Mouse (Mus musculus) forebrain, embryonic 10.5 days (tissue): ENCODE measurements around the gene Hormad1. TPM values are rescaled to one million over a fixed set of nuclear protein-coding genes. Genes with fewer than 3 reads are reported as not detected.
A peak's percentile ranks its signal among the peaks of the same experiment; 100 is the strongest.
"Not testable (repeated sequence)": the region's sequence is repeated elsewhere in the genome, so short reads cannot be mapped to it uniquely, and the experiment has no call there.

ENCODE experiments used
- DNase-seq: peaks from one replicate; pipeline ENCODE4 v3.0.0-alpha.2; 2017; ENCODE audit warnings: low spot score; ENCODE audit errors: extremely low spot score
- H3K27ac ChIP-seq: fragments of 300-500 bp; sonication (generic); 2 replicates; pipeline ENCODE4 v1.5.1; 2016; ENCODE audit warnings: mild to moderate bottlenecking
- H3K27me3 ChIP-seq: fragments of 300-500 bp; sonication (generic); 2 replicates; pipeline ENCODE4 v1.6.1; 2016; ENCODE audit warnings: mild to moderate bottlenecking; ENCODE audit not compliant: poor library complexity, severe bottlenecking
- H3K36me3 ChIP-seq: fragments of 300-500 bp; sonication (generic); replicated peaks from 2 replicates; pipeline ENCODE4 v1.6.1; 2016; ENCODE audit warnings: mild to moderate bottlenecking, moderate library complexity
- H3K4me1 ChIP-seq: fragments of 300-500 bp; sonication (generic); 2 replicates; pipeline ENCODE4 v1.6.1; 2016
- H3K4me3 ChIP-seq: fragments of 300-500 bp; sonication (generic); 2 replicates; pipeline ENCODE4 v1.5.1; 2016; ENCODE audit warnings: mild to moderate bottlenecking, moderate library complexity
- H3K9me3 ChIP-seq: fragments of 300-500 bp; sonication (generic); 2 replicates; pipeline ENCODE4 v1.6.1; 2016; ENCODE audit warnings: mild to moderate bottlenecking, moderate library complexity
- WGBS: fragments of 180-500 bp; shearing (Covaris S2); methylation state at CpG from one replicate; pipeline ENCODE4 v1.1.7; 2016; 5-methylcytosine and 5-hydroxymethylcytosine counted together
- polyA plus RNA-seq: library from polyadenylated mRNA; unstranded; fragments of >200 nt; fragmentation: Nextera tagmentation; extraction: Ambion mirVana; gene quantifications from 2 replicates; pipeline ENCODE4 v1.2.1, GENCODE M21; 2016

Gene Hormad1
- polyA plus RNA-seq, 1 experiment from 2014 or later: not detected

DNA sequence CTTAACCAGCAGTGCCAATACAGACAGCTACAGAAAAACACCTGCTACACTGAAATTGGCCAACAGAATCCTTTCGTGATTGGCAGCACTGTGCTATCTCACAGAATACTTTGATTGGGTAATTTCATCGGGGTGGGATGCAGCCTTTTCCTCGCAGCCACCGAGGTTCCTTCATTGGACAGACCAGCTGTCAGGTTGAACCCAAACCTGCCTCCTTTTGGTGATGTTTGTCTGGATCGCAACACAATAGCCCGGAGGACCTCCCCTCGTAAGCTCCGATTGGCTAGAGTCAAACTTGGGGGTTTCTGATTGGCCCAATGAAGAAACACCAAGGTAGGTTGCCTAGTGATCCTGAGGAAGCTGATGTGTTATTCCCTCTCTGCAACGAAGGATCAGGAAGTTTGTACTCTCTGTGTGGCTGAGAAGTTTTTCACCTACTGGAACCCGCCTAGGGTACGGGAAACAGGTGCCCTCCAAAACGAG, 29.2 kb downstream of the Hormad1 start, which contains the start of gene Golph3l:
TSS of gene Golph3l (plus strand) at position 331 of the 483 bp plus-strand sequence.
- Histone ChIP-seq H3K27ac (peak within 1 kb of the TSS; percentile 84), H3K9me3 (no peaks in the 10 kb centered on the region), H3K36me3 (peaks cover 29% of the 10 kb centered on the region), H3K27me3 (no peaks in the 10 kb centered on the region), H3K4me1 (peaks cover 14% of the 10 kb centered on the region), H3K4me3 (peak within 1 kb of the TSS; percentile 76)
- under 1% methylated on average over 12 of the region's 12 CpGs for WGBS
- peak; percentile 90 for DNase-seq

DNA sequence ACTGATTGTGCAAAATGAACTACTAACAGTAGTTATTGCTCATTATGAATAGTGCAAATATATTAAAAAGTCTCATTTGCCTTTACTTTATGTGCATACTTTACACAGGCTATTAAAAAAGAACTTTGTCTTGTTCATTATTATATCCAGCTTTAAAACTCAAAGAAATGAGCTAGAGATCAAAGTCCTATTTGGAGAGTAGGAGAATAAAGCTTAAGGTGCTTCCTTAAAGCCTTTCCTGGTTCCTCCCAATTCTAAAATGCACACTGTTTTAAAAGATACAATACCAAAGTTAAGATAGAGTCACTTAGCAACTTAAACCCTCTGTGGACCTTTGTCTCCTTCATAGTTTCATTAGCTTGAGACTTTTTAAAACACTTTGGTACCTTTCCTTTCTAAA, 39.3 kb downstream of the Hormad1 start:
- Histone ChIP-seq H3K4me1 (no peaks in the 10 kb centered on the region), H3K9me3 (no peaks in the 10 kb centered on the region), H3K27ac (no peak overlapping the region), H3K27me3 (no peaks in the 10 kb centered on the region), H3K4me3 (no peak overlapping the region), H3K36me3 (peaks cover 54% of the 10 kb centered on the region)
- DNase-seq: no peak

DNA sequence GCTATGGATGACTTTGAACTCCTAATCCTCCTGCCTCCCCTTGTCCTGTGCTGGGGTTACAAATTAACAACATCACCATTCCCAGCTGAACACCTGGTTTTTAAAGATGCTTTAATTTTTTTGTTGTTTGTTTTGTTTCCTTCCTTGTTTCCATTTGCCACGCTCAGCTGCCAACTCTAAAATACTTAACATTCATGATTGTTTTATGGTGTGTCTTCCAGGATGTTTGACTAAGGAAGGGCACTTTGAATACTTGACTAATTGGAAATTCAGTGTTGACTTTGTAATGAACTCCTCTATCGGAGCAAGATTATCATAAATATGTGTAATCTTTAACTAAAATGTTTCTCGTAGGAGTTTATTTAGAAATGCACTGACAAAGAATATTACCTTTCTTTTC, 41.8 kb downstream of the Hormad1 start:
- no peaks in the 10 kb centered on the region for H3K4me1 ChIP-seq
- H3K36me3 ChIP-seq: peaks cover 38% of the 10 kb centered on the region
- no peak overlapping the region for H3K4me3 ChIP-seq
- H3K27ac ChIP-seq: no peak overlapping the region
- no peaks in the 10 kb centered on the region for H3K27me3 ChIP-seq
- no peaks in the 10 kb centered on the region for H3K9me3 ChIP-seq
- WGBS: 95% methylated on average over 3 of the region's 3 CpGs
- DNase-seq: no peak

DNA sequence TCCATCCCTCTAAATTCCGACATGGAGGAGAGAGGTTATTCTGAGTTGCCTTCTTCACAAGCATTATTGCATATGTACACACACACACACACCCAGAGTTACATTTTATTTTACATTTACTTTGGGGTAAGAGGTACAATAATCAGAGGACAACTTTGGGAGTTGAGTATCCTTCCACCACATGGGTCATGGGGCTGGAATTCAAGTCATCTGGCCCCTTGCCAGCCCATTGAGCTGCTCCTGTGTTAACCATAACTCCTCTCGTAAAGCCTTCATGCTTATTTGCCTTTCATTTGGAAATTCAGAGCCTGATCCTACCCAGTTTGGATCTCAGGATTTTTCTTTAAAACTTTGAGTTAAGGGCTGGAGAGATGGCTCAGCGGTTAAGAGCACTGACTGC, 46.6 kb downstream of the Hormad1 start:
- H3K27ac ChIP-seq: no peak overlapping the region
- no peaks in the 10 kb centered on the region for H3K9me3 ChIP-seq
- H3K4me3 ChIP-seq: no peak overlapping the region
- DNase-seq: no peak
- WGBS: 92% methylated on average over 3 of the region's 3 CpGs
- H3K4me1 ChIP-seq: no peaks in the 10 kb centered on the region
- no peaks in the 10 kb centered on the region for H3K27me3 ChIP-seq
- H3K36me3 ChIP-seq: peaks cover 38% of the 10 kb centered on the region

DNA sequence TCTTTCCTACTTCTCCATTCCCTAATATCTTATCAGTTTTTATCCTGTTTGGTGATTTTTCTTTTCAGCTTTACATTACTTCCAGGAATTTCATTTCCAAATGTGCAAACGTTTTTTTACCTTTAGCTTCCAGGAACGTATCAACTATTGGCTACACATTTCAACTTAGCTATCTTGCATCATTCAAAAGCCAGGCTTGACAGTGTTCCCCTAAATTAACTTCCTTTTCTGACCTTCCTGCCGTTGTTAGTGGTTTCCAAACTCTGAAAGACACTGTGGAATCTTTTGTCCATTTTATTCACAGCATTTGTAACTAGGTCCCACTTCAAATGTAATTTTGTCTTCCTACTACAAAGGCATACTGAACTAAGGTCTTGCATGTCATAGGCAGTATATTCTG, 49.7 kb downstream of the Hormad1 start:
- Histone ChIP-seq H3K36me3 (peaks cover 39% of the 10 kb centered on the region), H3K4me3 (no peak overlapping the region), H3K4me1 (no peaks in the 10 kb centered on the region), H3K27ac (no peak overlapping the region), H3K9me3 (no peaks in the 10 kb centered on the region), H3K27me3 (no peaks in the 10 kb centered on the region)
- DNase-seq: no peak
- 78% methylated on average over 3 of the region's 3 CpGs for WGBS

DNA sequence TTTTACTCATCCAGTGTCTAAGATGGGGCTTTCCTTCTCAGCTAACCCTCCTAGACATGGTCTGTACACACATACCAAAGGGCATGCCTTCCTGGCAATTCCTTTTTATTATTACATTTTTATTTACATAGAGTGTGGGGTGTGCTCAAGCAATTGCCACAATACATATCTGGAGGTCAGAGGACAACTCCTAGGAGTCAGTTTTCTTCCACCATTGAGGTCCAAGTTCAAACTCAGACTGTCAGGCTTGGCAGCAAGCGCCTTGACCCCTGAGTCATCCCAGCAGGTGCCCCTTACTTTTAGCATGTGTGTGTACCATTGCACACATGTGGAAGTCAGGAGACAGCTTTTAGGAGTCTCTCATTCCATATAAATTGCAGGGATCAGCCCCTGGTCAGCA, 54.5 kb downstream of the Hormad1 start:
- Histone ChIP-seq H3K36me3 (peaks cover 55% of the 10 kb centered on the region), H3K27me3 (no peaks in the 10 kb centered on the region), H3K4me1 (no peaks in the 10 kb centered on the region), H3K27ac (no peak overlapping the region), H3K9me3 (no peaks in the 10 kb centered on the region), H3K4me3 (no peak overlapping the region)
- DNase-seq: no peak
- 95% methylated on average over 1 of the region's 1 CpGs for WGBS

DNA sequence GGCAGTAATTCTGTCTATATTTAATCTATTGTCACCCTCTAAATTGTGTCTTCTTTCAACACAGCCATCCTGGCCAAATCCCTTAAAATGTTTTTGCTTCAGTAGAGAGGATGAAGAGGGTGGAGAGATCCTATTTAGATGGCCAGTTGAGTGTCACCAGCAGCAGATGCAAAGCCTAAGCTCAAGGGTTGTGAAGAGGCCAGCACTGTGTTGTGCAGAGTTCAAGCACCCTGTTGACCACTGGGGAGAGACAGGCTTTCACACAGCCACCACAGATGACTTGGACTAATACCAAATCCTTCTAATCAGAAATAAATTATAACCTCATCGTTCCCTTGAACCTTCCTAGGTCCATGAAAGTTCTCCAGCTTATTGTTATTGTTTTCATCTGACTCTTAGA, 59.0 kb downstream of the Hormad1 start:
- Histone ChIP-seq H3K4me3 (no peak overlapping the region), H3K9me3 (no peaks in the 10 kb centered on the region), H3K4me1 (peaks cover 3% of the 10 kb centered on the region), H3K36me3 (peaks cover 55% of the 10 kb centered on the region), H3K27ac (no peak overlapping the region), H3K27me3 (no peaks in the 10 kb centered on the region)
- no peak for DNase-seq
- WGBS: 93% methylated on average over 1 of the region's 1 CpGs

DNA sequence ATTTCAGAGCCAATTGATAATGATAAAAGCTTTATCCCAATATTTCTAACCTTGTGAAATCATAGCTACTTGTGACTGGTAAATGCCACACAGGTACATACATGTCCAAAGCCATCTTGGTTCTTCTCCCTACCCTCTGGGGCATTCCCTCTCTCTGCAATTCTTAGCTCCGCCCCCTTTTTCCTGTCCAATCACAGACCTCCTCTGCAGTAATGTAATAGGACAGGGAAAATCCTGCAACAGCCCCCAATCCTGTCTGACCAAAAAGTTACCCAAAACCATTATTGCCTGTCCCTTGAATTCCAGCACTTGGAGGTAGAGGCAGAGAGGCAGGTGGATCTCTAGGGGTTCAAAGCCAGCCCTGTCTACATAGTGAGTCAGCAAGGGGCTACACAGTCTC, 61.8 kb downstream of the Hormad1 start:
- Histone ChIP-seq H3K36me3 (peaks cover 43% of the 10 kb centered on the region), H3K27me3 (no peaks in the 10 kb centered on the region), H3K4me1 (peaks cover 21% of the 10 kb centered on the region), H3K9me3 (no peaks in the 10 kb centered on the region), H3K27ac (no peak overlapping the region), H3K4me3 (no peak overlapping the region)
- 79% methylated on average over 1 of the region's 1 CpGs for WGBS
- DNase-seq: no peak

DNA sequence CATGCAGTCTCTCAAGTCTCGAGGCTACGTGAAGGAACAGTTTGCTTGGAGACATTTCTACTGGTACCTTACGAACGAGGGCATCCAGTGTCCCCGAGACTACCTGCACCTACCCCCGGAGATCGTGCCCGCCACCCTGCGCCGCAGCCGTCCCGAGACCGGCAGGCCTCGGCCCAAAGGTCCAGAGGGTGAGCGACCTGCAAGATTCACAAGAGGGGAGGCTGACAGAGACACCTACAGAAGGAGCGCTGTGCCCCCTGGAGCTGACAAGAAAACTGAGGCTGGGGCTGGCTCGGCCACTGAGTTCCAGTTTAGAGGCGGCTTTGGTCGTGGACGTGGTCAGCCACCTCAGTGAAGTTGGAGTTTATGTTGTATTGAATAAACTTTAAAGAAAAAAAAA, 62.9 kb downstream of the Hormad1 start:
- 94% methylated on average over 20 of the region's 20 CpGs for WGBS
- not testable (repeated sequence) for DNase-seq

DNA sequence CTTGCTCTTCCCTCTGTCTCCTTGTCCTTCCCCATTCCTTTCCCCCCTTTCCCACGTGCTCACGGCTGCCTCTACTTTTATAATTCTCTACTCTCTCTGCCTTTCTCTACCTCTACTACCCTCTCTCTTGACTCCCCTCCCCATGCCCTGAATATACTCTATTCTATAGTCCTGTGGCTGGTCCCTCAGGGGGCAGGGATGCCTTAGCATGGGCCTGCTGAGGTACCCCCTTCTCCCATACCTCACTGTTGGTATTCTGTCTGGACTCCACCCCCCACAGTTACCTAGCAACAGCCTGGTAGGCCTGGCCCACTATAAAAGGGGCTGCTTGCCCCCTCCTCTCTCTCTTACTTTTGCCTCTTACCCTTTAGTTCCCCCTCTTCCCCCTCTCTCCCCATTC, 64.1 kb downstream of the Hormad1 start:
- Histone ChIP-seq H3K9me3 (no peaks in the 10 kb centered on the region), H3K27me3 (no peaks in the 10 kb centered on the region), H3K4me3 (peak overlapping the region; percentile 73; the same call in 1 of the 2 replicates), H3K27ac (peak overlapping the region; percentile 94), H3K4me1 (peaks cover 27% of the 10 kb centered on the region), H3K36me3 (peaks cover 41% of the 10 kb centered on the region)
- WGBS: 55% methylated on average over 2 of the region's 2 CpGs
- DNase-seq: no peak

More for the DNA sequence above, 62.9 kb downstream of the Hormad1 start:
- H3K27me3 ChIP-seq, H3K9me3 ChIP-seq, H3K27ac ChIP-seq, H3K4me3 ChIP-seq: not testable (repeated sequence)
- Histone ChIP-seq H3K4me1 (peaks cover 27% of the 10 kb centered on the region), H3K36me3 (peaks cover 41% of the 10 kb centered on the region)

DNA sequence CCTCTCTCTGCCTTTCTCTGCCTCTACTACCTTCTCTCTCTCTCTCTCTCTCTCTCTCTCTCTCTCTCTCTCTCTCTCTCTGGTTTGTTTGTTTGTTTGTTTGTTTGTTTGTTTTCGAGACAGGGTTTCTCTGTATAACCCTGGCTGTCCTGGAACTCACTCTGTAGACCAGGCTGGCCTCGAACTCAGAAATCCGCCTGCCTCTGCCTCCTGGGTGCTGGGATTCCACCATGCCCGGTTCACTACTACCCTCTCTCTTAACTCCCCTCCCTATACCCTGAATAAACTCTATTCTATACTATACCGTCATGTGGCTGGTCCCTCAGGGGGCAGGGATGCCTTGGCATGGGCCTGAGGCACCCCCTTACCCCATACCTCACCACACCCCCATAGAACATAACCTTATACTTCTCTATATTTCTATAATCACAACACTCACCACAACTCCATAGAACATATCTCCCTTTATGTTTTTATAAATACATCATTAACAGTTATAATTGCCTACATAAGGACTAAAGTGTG, 64.6 kb downstream of the Hormad1 start:
- not testable (repeated sequence) for H3K27me3 ChIP-seq, DNase-seq, H3K9me3 ChIP-seq
- WGBS: 69% methylated on average over 5 of the region's 5 CpGs
- peaks cover 27% of the 10 kb centered on the region for H3K4me1 ChIP-seq
- peaks cover 41% of the 10 kb centered on the region for H3K36me3 ChIP-seq
- peak overlapping the region; percentile 94 for H3K27ac ChIP-seq
- peak overlapping the region; percentile 73 for H3K4me3 ChIP-seq

DNA sequence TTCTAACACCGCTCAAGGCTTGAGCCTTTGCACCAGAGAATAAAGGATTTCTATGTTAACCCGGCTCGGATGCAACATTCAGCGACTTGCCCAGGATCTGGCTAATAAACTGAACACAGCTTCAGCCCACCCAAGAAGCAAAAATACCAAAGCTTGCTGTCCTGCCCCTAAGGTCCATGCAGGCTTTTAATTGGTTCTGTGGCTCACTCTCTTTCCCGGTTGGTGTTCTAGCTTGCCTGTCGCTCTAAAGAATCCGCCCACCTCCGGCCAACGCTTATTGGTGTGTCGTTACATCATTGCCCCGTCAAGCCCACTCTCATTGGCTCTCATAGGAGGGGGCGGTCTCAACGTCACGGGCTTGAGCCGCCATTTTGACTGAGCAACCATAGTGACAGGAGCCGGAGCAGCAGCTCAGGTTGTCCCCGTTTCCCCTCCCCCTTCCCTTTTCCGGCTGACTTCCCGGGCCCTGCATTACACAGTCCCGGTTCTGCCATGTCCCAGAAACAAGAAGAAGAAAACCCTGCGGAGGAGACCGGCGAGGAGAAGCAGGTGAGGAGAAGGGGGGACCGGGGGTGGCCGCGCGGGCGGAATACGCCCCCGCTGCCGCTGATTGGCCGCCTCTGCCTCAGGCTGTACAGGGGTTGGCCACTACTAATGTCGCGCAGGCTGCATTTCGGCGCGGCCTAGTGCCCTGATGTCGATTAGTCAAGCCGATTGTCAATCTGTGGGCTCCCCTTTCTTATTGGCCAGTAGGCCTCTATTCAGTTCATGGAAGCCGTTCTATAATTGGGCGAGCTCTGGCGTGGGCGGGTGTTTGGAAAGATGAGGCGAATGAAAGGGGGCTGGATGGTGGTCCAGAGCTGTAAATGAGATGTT, 65.4 kb downstream of the Hormad1 start, which contains the start of gene Ensa:
TSS of gene Ensa (plus strand) at position 366 of the 876 bp plus-strand sequence.
- Histone ChIP-seq H3K4me3 (peak within 1 kb of the TSS; percentile 73), H3K27ac (peak within 1 kb of the TSS; percentile 94)

DNA sequence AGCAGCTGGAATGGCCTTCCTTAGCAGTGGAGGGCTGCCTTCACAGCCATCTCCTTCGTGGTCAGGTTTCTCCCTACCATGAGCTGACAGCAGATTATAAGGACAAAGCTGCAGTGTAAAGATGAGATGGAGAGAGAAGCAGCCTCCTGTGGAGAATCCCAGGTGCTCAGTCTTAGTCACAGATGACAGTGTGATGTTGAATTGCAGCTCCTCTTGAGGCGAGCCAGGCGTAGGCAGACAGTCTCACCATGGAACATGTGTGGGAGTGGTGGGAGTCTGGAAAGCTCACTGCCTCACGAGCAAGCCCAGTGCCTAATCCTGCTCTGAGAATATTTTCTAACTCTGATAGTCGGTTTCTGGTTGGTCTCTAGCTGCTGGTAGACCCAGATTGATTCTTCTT, 68.3 kb downstream of the Hormad1 start:
- H3K36me3 ChIP-seq: peaks cover 62% of the 10 kb centered on the region
- H3K9me3 ChIP-seq: no peaks in the 10 kb centered on the region
- DNase-seq: no peak
- no peaks in the 10 kb centered on the region for H3K27me3 ChIP-seq
- H3K4me3 ChIP-seq: no peak overlapping the region
- WGBS: 93% methylated on average over 5 of the region's 5 CpGs
- peaks cover 27% of the 10 kb centered on the region for H3K4me1 ChIP-seq
- H3K27ac ChIP-seq: no peak overlapping the region

More for the DNA sequence above, 65.4 kb downstream of the Hormad1 start, which contains the start of gene Ensa:
- under 1% methylated on average over 44 of the region's 44 CpGs for WGBS
- H3K9me3 ChIP-seq: no peaks in the 10 kb centered on the region
- DNase-seq: peak; percentile 99
- H3K36me3 ChIP-seq: peaks cover 41% of the 10 kb centered on the region
- no peaks in the 10 kb centered on the region for H3K27me3 ChIP-seq
- H3K4me1 ChIP-seq: peaks cover 27% of the 10 kb centered on the region
